Comparison of ENCODE assay signal across 19 mouse cellular contexts in genomic region chr10:120547164-120547563, GRCm38 (mm10).
DNase-seq lines count a peak whose midpoint lies in the region; ATAC-seq and TF ChIP-seq lines count a peak whose summit lies in the region.
"Had no signal": no experiment of that assay in that cellular context is flagged by ENCODE, and none has a peak within 500 bp of the region (broad histone marks: within the 10 kb centered on the region; RNA-seq: fewer than 3 reads in every experiment).

No protein-coding gene starts in this region.

- H3K9ac ChIP-seq in intestine, embryonic 15.5 days, result no peak overlapping the region
- no peak overlapping the region for H3K9ac ChIP-seq in intestine, postnatal 0 days (ENCODE audit: low read depth, low read length)
- H3K9ac ChIP-seq in stomach, embryonic 16.5 days (ENCODE audit: low read length), result no peak overlapping the region
- H3K9ac ChIP-seq in hindbrain, embryonic 11.5 days (ENCODE audit: low read depth, low read length), result no peak overlapping the region
- H3K9ac ChIP-seq: forebrain, embryonic 13.5 days; forebrain, postnatal 0 days; hindbrain, embryonic 13.5 days had no signal

- TF ChIP-seq CTCF in intestine, postnatal 0 days (IDR thresholded peaks at IDR 0.05; ENCODE audit: low read depth), result no peak

- H3K4me1 ChIP-seq in intestine, embryonic 15.5 days (replicated peaks), result peaks cover 8% of the 10 kb centered on the region; the same call in 1 of the 2 replicates
- no peaks in the 10 kb centered on the region for H3K4me1 ChIP-seq in intestine, postnatal 0 days (replicated peaks; ENCODE audit: control insufficient read depth, insufficient read depth, low read length)
- peaks cover 9% of the 10 kb centered on the region for H3K4me1 ChIP-seq in stomach, embryonic 16.5 days (ENCODE audit: control insufficient read depth, insufficient read depth, low read length)
- 0 out of 2 replicates have a peak, but pooled peaks cover 3% of the 10 kb centered on the region for H3K4me1 ChIP-seq in hindbrain, embryonic 11.5 days (replicated peaks; ENCODE audit: control insufficient read depth, insufficient read depth, low read length)

- H3K36me3 ChIP-seq in intestine, embryonic 15.5 days, result no peaks in the 10 kb centered on the region
- no peaks in the 10 kb centered on the region for H3K36me3 ChIP-seq in intestine, postnatal 0 days (ENCODE audit: control insufficient read depth, insufficient read depth)
- no peaks in the 10 kb centered on the region for H3K36me3 ChIP-seq in stomach, embryonic 16.5 days (ENCODE audit: control insufficient read depth, insufficient read depth, low read length)
- no peaks in the 10 kb centered on the region for H3K36me3 ChIP-seq in hindbrain, embryonic 11.5 days (ENCODE audit: control insufficient read depth, insufficient read depth, low read length)
- H3K36me3 ChIP-seq: embryonic facial prominence, embryonic 10.5 days; hindbrain, embryonic 13.5 days had no signal

- 77% methylated on average over 11 of the region's 11 CpGs for WGBS in intestine, embryonic 15.5 days
- WGBS in intestine, postnatal 0 days, result 64% methylated on average over 11 of the region's 11 CpGs
- WGBS in stomach, embryonic 16.5 days, result 69% methylated on average over 11 of the region's 11 CpGs
- 89% methylated on average over 11 of the region's 11 CpGs for WGBS in hindbrain, embryonic 11.5 days

- peak; percentile 28 for DNase-seq in ZHBTc4 (ENCODE audit: low read depth, low spot score)
- DNase-seq in lung, postnatal 10 days, result peak; percentile 7
- no peak for DNase-seq in hindbrain, embryonic 11.5 days (ENCODE audit: low spot score)
- no peak for DNase-seq in ovary, postnatal 14 days (ENCODE audit: low spot score)
- DNase-seq: adrenal gland, postnatal 14 days; cerebellum, adult 18-20 months; cerebellum, adult 9-11 months; forebrain, postnatal 0 days; gastrocnemius, postnatal 25 days; heart, postnatal 10 days; heart, postnatal 4 days had no signal

- peak; percentile 44; the same call in 1 of the 2 replicates for ATAC-seq in intestine, embryonic 15.5 days
- no peak for ATAC-seq in intestine, postnatal 0 days
- peak; percentile 25; the same call in 1 of the 2 replicates for ATAC-seq in stomach, embryonic 16.5 days (ENCODE audit: insufficient read depth, low FRiP score)
- ATAC-seq in hindbrain, embryonic 11.5 days (ENCODE audit: low FRiP score), result no peak
- ATAC-seq: activated CD4-positive, CD25-positive, alpha-beta regulatory T cell, adult 4 months; forebrain, embryonic 13.5 days; forebrain, postnatal 0 days had no signal

- no peaks in the 10 kb centered on the region for H3K27me3 ChIP-seq in intestine, embryonic 15.5 days (replicated peaks)
- H3K27me3 ChIP-seq in intestine, postnatal 0 days (replicated peaks; ENCODE audit: control insufficient read depth, insufficient read depth, low read length), result no peaks in the 10 kb centered on the region
- no peaks in the 10 kb centered on the region for H3K27me3 ChIP-seq in stomach, embryonic 16.5 days (ENCODE audit: control insufficient read depth, insufficient read depth, low read length)
- no peaks in the 10 kb centered on the region for H3K27me3 ChIP-seq in hindbrain, embryonic 11.5 days (ENCODE audit: control insufficient read depth, insufficient read depth, low read length)

- H3K9me3 ChIP-seq in intestine, embryonic 15.5 days, result no peaks in the 10 kb centered on the region
- H3K9me3 ChIP-seq in intestine, postnatal 0 days (ENCODE audit: control insufficient read depth), result no peaks in the 10 kb centered on the region
- H3K9me3 ChIP-seq in stomach, embryonic 16.5 days (replicated peaks; ENCODE audit: control insufficient read depth, low read length), result no peaks in the 10 kb centered on the region
- H3K9me3 ChIP-seq in hindbrain, embryonic 11.5 days (ENCODE audit: control insufficient read depth, low read length), result no peaks in the 10 kb centered on the region
- H3K9me3 ChIP-seq: embryonic facial prominence, embryonic 10.5 days; forebrain, embryonic 13.5 days; heart, embryonic 10.5 days; hindbrain, embryonic 13.5 days had no signal

- H3K27ac ChIP-seq in intestine, embryonic 15.5 days, result no peak overlapping the region
- no peak overlapping the region for H3K27ac ChIP-seq in intestine, postnatal 0 days (ENCODE audit: low read depth, low read length)
- H3K27ac ChIP-seq in stomach, embryonic 16.5 days (ENCODE audit: low read length), result no peak overlapping the region
- H3K27ac ChIP-seq in hindbrain, embryonic 11.5 days (ENCODE audit: low read depth, low read length), result no peak overlapping the region
- H3K27ac ChIP-seq: embryonic facial prominence, embryonic 10.5 days; forebrain, embryonic 13.5 days; heart, embryonic 10.5 days; hindbrain, embryonic 13.5 days had no signal

- H3K4me2 ChIP-seq in intestine, embryonic 15.5 days (replicated peaks), result no peak overlapping the region
- no peak overlapping the region for H3K4me2 ChIP-seq in intestine, postnatal 0 days (replicated peaks; ENCODE audit: low read depth)
- H3K4me2 ChIP-seq in stomach, embryonic 16.5 days (ENCODE audit: low read depth, low read length), result no peak overlapping the region
- H3K4me2 ChIP-seq in hindbrain, embryonic 11.5 days (replicated peaks; ENCODE audit: low read depth, low read length), result no peak overlapping the region
- H3K4me2 ChIP-seq: forebrain, embryonic 13.5 days; hindbrain, embryonic 13.5 days had no signal

- H3K4me3 ChIP-seq in intestine, embryonic 15.5 days (replicated peaks), result no peak overlapping the region
- H3K4me3 ChIP-seq in intestine, postnatal 0 days (ENCODE audit: low read depth, low read length), result no peak overlapping the region
- H3K4me3 ChIP-seq in stomach, embryonic 16.5 days (replicated peaks; ENCODE audit: low read length), result no peak overlapping the region
- no peak overlapping the region for H3K4me3 ChIP-seq in hindbrain, embryonic 11.5 days (ENCODE audit: low read depth, low read length)
- H3K4me3 ChIP-seq: embryonic facial prominence, embryonic 10.5 days; forebrain, embryonic 13.5 days; heart, embryonic 10.5 days; hindbrain, embryonic 13.5 days had no signal

Comparison
In these comparisons a context has a peak if more than half of its experiments do, and no peak if none do; other contexts are left out.
1. ATAC-seq: peak in intestine, embryonic 15.5 days (single experiment) and stomach, embryonic 16.5 days (single experiment); none in intestine, postnatal 0 days (single experiment) and hindbrain, embryonic 11.5 days (single experiment).
2. DNase-seq: peak in ZHBTc4 (single experiment) and lung, postnatal 10 days (single experiment); none in hindbrain, embryonic 11.5 days (single experiment) and ovary, postnatal 14 days (single experiment).